Mouse (Mus musculus): Measurements from ENCODE around the gene Ube2m.

The Ube2m gene

GRCm38 (mm10) chr7:13034148-13034977 is 3.7 kb downstream of the Ube2m start, which contains the start of gene Chmp2a:
TSS of gene Chmp2a (minus strand) at chr7:13034807.
- DNase-seq (ENCODE audit: low read depth, low spot score) = peak; percentile 96

GRCm38 (mm10) chr7:13033451-13034147 is 4.5 kb downstream of the Ube2m start:
- no peak for DNase-seq (ENCODE audit: low read depth, low spot score)

- no peak for DNase-seq (ENCODE audit: low read depth, low spot score)
Measured at GRCm38 (mm10) chr7:13032541-13032940, 5.5 kb downstream of the Ube2m start.

- DNase-seq (ENCODE audit: low read depth, low spot score) = no peak
Measured at GRCm38 (mm10) chr7:13031983-13032382, 6.1 kb downstream of the Ube2m start.

- DNase-seq (ENCODE audit: low read depth, low spot score) = no peak
Measured at GRCm38 (mm10) chr7:13031069-13031468, 7.0 kb downstream of the Ube2m start.

GRCm38 (mm10) chr7:13028986-13029385 is 9.1 kb downstream of the Ube2m start:
- no peak for DNase-seq (ENCODE audit: low read depth, low spot score)

GRCm38 (mm10) chr7:13025511-13026112 is 12.5 kb downstream of the Ube2m start:
- DNase-seq (ENCODE audit: low read depth, low spot score) = no peak

- no peak for DNase-seq (ENCODE audit: low read depth, low spot score)
Measured at GRCm38 (mm10) chr7:13024805-13025204, 13.3 kb downstream of the Ube2m start.

- peak; percentile 90 for DNase-seq (ENCODE audit: low read depth, low spot score)
Measured at GRCm38 (mm10) chr7:13023928-13024731, 13.9 kb downstream of the Ube2m start.

GRCm38 (mm10) chr7:13022773-13023535 is 15.1 kb downstream of the Ube2m start:
- DNase-seq (ENCODE audit: low read depth, low spot score) = no peak

- DNase-seq (ENCODE audit: low read depth, low spot score) = no peak
Measured at GRCm38 (mm10) chr7:13015217-13015616, 22.9 kb downstream of the Ube2m start.

- no peak for DNase-seq (ENCODE audit: low read depth, low spot score)
Measured at GRCm38 (mm10) chr7:13014275-13014839, 23.7 kb downstream of the Ube2m start.

- no peak for DNase-seq (ENCODE audit: low read depth, low spot score)
Measured at GRCm38 (mm10) chr7:13013671-13014070, 24.4 kb downstream of the Ube2m start.

- DNase-seq (ENCODE audit: low read depth, low spot score) = no peak
Measured at GRCm38 (mm10) chr7:13010005-13010908, 27.8 kb downstream of the Ube2m start, which contains the start of gene Zbtb45. TSS of gene Zbtb45 (minus strand) at chr7:13010034.

GRCm38 (mm10) chr7:13009143-13010004 is 28.7 kb downstream of the Ube2m start:
- DNase-seq (ENCODE audit: low read depth, low spot score) = peak; percentile 97

GRCm38 (mm10) chr7:13007341-13008092 is 30.6 kb downstream of the Ube2m start:
- DNase-seq (ENCODE audit: low read depth, low spot score) = no peak

- DNase-seq (ENCODE audit: low read depth, low spot score) = no peak
Measured at GRCm38 (mm10) chr7:13006531-13006930, 31.5 kb downstream of the Ube2m start.

GRCm38 (mm10) chr7:13006011-13006410 is 32.1 kb downstream of the Ube2m start:
- no peak for DNase-seq (ENCODE audit: low read depth, low spot score)

Data from telencephalon, adult 2 months (tissue).